Mouse (Mus musculus) Patski (cell line): ENCODE results near the gene Ank3. TPM values are rescaled to one million over a fixed set of nuclear protein-coding genes. Genes with fewer than 3 reads are reported as not detected.

Experiments
- ATAC-seq: fragments of 100-300 bp; one replicate; pipeline ENCODE4 v1.8.0; 2021
- CTCF ChIA-PET: fragments of 350-600 bp; sonication (Branson Sonifier 250); formaldehyde crosslinking; loops from one replicate; lab custom pipeline; 2022; ENCODE audit warnings: inconsistent platforms; lab: Charles Lee
- POLR2A ChIA-PET: fragments of 350-600 bp; sonication (Branson Sonifier 250); formaldehyde crosslinking; loops from one replicate; lab custom pipeline; 2022; ENCODE audit warnings: antibody characterized with exemption, inconsistent platforms; lab: Charles Lee
- DNase-seq: peaks from one replicate; pipeline ENCODE4 v3.0.0-alpha.2; 2011; ENCODE audit warnings: low read depth, low spot score
- H3K27me3 ChIP-seq: fragments of 371-371 bp; one replicate; pipeline ENCODE4 v1.5.1; 2021
- CTCF ChIP-seq: fragments of 100-300 bp; IDR thresholded peaks from one replicate; pipeline ENCODE4 v1.5.1; 2021
- in situ Hi-C: fragments of 300-500 bp; cut with MboI; formaldehyde crosslinking; loops from 3 replicates; pipeline ENCODE4 v1.11.1; 2018; ENCODE audit warnings: low pct_unique_long_range_greater_than_20kb, mixed read lengths
- polyA plus RNA-seq: library from polyadenylated mRNA; unstranded; gene quantifications from one replicate; pipeline ENCODE4 v1.2.3, GENCODE M21; 2021

The Ank3 gene
- polyA plus RNA-seq, 1 experiment from 2014 or later = 83.2 TPM

GRCm38 (mm10) chr10:69792400-69792799 lies 393.8 kb downstream of the Ank3 start:
- no peak for TF ChIP-seq CTCF
- ChIA-PET POLR2A (no interaction called here), CTCF (interaction anchor here (0.7 to 2.4 kb wide), 4 partner anchors 11 to 137 kb away, joined by 3 to 12 read pairs (median 4); no protein-coding TSS in a partner anchor)
- no peaks in the 10 kb centered on the region for H3K27me3 ChIP-seq
- in situ Hi-C loops = loop anchor here (5.0 kb wide), 1 partner anchor 125 kb away; no protein-coding TSS in a partner anchor
- DNase-seq = no peak
- no peak for ATAC-seq

GRCm38 (mm10) chr10:69793079-69793478 lies 394.5 kb downstream of the Ank3 start:
- in situ Hi-C loops = loop anchor here (5.0 kb wide), 1 partner anchor 126 kb away; no protein-coding TSS in a partner anchor
- no peak for DNase-seq
- TF ChIP-seq CTCF = peak; percentile 63
- H3K27me3 ChIP-seq = no peaks in the 10 kb centered on the region
- ChIA-PET CTCF (interaction anchor here (0.7 to 2.4 kb wide), 5 partner anchors 12 to 137 kb away, joined by 3 to 12 read pairs (median 3); no protein-coding TSS in a partner anchor), POLR2A (no interaction called here)
- ATAC-seq = no peak

DNA sequence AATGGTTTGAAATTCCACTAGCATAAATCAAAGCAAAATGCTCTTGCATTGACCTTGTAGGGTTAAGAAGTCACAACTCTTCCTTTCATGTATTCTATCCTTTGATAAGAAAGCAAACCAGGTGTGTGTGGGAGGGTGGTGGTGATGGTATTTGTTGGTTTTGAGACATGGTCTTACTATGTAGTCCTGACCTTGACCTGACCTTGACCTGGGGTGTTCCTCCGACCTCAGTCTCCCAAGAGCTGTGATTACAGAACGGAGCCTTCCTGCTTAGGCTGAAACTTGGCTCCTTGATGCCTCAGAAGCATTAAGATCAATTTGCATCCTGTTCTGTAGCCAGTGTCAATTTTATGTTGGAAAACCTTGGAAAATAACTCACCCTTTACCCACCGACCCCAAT lies 397.1 kb downstream of the Ank3 start:
- in situ Hi-C loops = no loop called here
- TF ChIP-seq CTCF = no peak
- POLR2A ChIA-PET = no interaction called here
- DNase-seq (no peak), ATAC-seq (no peak)
- CTCF ChIA-PET = no interaction called here
- no peaks in the 10 kb centered on the region for H3K27me3 ChIP-seq

DNA sequence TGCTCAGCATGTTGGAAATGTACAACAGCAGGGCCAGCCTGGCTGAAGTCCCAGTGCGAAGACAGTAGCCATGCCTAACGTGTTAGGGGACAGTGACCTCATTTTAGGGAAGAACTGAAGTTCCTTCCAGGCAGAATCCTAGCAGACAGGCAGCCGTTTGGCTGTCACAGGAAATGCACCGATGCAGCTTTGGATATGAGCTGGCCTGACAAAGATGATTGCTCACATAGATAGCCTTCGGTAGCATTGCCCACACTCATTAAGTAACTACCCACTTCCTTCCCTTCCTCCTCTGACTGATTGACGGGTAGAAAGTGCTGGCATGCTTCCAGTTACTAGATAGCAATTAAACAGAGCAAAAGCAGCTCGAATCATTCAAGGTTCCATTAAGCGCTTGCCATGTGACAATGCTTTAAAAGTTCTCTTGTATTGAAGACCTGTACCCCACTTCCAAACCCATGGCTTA lies 397.9 kb downstream of the Ank3 start:
- TF ChIP-seq CTCF = no peak
- DNase-seq (no peak), ATAC-seq (no peak)
- no peaks in the 10 kb centered on the region for H3K27me3 ChIP-seq
- in situ Hi-C loops = no loop called here
- CTCF ChIA-PET = interaction anchor here (1.4 kb wide), 1 partner anchor 12 kb away, joined by 4 read pairs; no protein-coding TSS in a partner anchor
- POLR2A ChIA-PET = no interaction called here

DNA sequence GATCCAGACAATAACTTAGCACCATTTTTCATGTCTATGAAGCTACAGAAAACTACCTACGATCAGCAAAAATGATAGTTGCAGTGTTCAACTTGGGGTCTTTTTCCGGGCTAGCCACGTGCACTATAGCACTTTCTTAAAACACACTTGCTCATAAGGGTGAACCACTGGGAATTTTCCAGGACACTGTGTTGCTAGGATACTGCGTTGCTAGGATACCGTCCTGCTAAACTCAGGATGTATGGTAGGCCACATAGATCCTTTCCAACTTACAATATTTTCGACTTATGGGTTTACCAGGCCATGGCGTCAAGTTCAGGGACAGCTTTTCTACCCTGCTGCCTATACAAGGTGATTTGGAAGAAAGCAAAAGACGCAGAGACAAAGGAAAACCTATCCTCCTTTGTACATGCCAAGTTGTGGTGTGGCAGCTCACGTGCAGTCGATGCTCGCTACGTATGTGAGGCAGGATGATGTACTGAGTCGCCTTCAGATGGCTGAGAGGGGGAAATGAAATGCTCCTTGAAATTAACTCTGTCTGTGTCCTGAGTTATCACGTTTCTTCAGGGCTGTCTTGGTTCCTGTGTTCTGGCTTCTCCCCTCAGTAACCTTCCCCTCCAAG lies 404.7 kb downstream of the Ank3 start:
- DNase-seq (no peak), ATAC-seq (no peak)
- no peaks in the 10 kb centered on the region for H3K27me3 ChIP-seq
- ChIA-PET POLR2A (no interaction called here), CTCF (interaction anchor here (1.1 kb wide), 1 partner anchor 16 kb away, joined by 3 read pairs; no protein-coding TSS in a partner anchor)
- in situ Hi-C loops = no loop called here
- no peak for TF ChIP-seq CTCF

GRCm38 (mm10) chr10:69804613-69805012 lies 406.0 kb downstream of the Ank3 start:
- no peak for DNase-seq
- TF ChIP-seq CTCF = no peak
- ChIA-PET CTCF (no interaction called here), POLR2A (no interaction called here)
- ATAC-seq = no peak
- in situ Hi-C loops = no loop called here
- no peaks in the 10 kb centered on the region for H3K27me3 ChIP-seq

- ChIA-PET POLR2A (no interaction called here), CTCF (no interaction called here)
- ATAC-seq = no peak
- no peak for DNase-seq
- in situ Hi-C loops = no loop called here
- no peaks in the 10 kb centered on the region for H3K27me3 ChIP-seq
- TF ChIP-seq CTCF = no peak
These were observed 412.2 kb downstream of the Ank3 start for GRCm38 (mm10) chr10:69810785-69811184.

DNA sequence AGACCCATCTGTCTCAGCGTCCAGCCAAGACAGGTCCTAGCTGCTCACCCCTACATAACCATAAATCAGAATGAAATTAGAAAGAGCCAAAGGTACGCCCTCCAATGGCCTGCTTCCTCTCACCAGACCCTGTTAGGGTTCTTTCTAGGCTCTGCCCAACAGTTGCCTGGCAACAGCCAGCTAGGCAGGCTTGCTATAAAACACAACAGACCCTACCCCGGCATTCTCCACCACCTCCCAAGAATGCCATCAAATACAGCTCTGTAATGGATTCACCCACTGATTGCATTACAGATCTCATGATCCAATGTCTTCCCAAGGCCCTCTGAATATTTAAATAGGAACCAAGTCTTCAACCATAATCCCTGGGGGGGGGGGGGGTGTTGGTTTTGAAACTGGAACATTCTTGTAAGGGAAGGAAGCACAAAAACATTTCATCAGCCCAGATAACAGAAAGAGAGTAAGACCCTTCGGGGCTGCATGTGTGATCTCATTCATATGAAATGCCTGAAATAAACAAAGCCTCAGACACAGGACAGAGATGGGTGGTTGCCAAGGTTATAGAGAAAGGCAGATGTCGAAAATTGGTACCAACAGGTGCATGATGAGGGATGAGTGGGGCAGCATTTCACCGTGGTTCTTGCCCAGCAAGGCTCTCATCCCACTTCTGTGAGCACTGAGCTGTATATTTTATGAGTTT lies 415.4 kb downstream of the Ank3 start:
- no peak for TF ChIP-seq CTCF
- ATAC-seq = no peak
- ChIA-PET CTCF (interaction anchor here (1.2 kb wide), 1 partner anchor 15 kb away, joined by 5 read pairs; no protein-coding TSS in a partner anchor), POLR2A (no interaction called here)
- in situ Hi-C loops = no loop called here
- H3K27me3 ChIP-seq = no peaks in the 10 kb centered on the region
- DNase-seq = no peak

- ChIA-PET POLR2A (no interaction called here), CTCF (interaction anchor here (2.2 kb wide), 1 partner anchor 24 kb away, joined by 6 read pairs; no protein-coding TSS in a partner anchor)
- H3K27me3 ChIP-seq = no peaks in the 10 kb centered on the region
- no peak for TF ChIP-seq CTCF
- in situ Hi-C loops = no loop called here
- DNase-seq (no peak), ATAC-seq (no peak)
These were observed 422.7 kb downstream of the Ank3 start for GRCm38 (mm10) chr10:69821245-69821644.

DNA sequence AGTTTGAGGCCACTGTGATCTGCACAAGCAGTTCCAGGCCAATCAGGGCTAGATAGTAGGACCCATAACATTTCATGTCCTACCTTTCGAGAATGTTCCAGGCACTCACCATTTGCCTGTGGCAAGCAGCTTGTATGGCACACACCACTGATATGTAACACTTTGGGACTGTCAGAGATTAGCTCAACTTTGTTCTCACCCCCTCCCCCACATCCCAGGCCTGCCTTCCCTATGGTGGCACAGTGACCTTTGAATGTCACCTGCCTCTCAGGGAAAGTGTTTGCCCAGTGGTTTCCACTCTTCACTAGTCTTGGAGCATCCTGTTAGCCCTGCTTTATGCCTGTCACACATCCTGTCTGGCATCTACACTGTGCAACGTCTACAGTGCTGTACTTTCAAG lies 430.2 kb downstream of the Ank3 start:
- no peak for ATAC-seq

DNA sequence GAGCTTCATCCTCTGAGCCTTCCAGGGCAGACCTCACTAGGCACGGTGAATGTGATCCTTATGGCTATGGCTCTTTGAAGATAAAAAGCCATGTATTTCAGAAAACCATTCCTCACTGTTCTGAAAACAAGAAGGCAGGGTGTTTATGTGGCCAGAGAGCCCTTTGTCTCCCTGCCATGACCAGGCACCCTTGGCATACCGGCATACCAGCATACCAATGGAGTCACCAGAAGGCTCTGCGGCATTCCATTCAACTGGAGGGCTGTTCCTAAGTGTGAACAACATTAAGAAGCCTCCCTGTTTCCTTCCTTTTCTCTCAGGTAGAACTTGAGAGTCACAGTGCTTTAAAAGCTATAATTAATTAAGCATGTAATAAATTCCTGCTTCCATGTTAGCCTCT lies 430.7 kb downstream of the Ank3 start:
- TF ChIP-seq CTCF = no peak
- DNase-seq = no peak
- no peaks in the 10 kb centered on the region for H3K27me3 ChIP-seq
- no peak for ATAC-seq
- CTCF ChIA-PET = interaction anchor here (1.8 kb wide), 1 partner anchor 167 kb away, joined by 5 read pairs; no protein-coding TSS in a partner anchor
- in situ Hi-C loops = no loop called here
- POLR2A ChIA-PET = no interaction called here

More for the DNA sequence above, 430.2 kb downstream of the Ank3 start:
- in situ Hi-C loops = no loop called here
- no peak for DNase-seq
- CTCF ChIA-PET = interaction anchor here (1.8 kb wide), 1 partner anchor 166 kb away, joined by 5 read pairs; no protein-coding TSS in a partner anchor
- POLR2A ChIA-PET = no interaction called here
- H3K27me3 ChIP-seq = no peaks in the 10 kb centered on the region
- TF ChIP-seq CTCF = no peak
